22 mouse cellular contexts compared by ENCODE assay signal in genomic region chr13:25052671-25053070, GRCm38 (mm10). TPM values are rescaled to one million over a fixed set of nuclear protein-coding genes. Genes with fewer than 3 reads are reported as not detected.
A peak's percentile ranks its signal among the peaks of the same experiment; 100 is the strongest.
DNase-seq lines count a peak whose midpoint lies in the region; TF ChIP-seq lines count a peak whose summit lies in the region.
"Had no signal": no experiment of that assay in that cellular context is flagged by ENCODE, and none has a peak within 500 bp of the region (broad histone marks: within the 10 kb centered on the region; RNA-seq: fewer than 3 reads in every experiment).

No protein-coding gene starts in this region.

- H3K36me3 ChIP-seq in E14TG2a.4 (ENCODE audit: insufficient read depth, low read length) = no peaks in the 10 kb centered on the region
- H3K36me3 ChIP-seq: embryonic facial prominence, embryonic 13.5 days; embryonic facial prominence, embryonic 15.5 days; forebrain, embryonic 10.5 days; forebrain, embryonic 12.5 days had no signal

- DNase-seq in ES-CJ7 (ENCODE audit: low read depth, low spot score) (peak; percentile 28), ZHBTc4 (ENCODE audit: low read depth, low spot score) (peak; percentile 65)
- no peak for DNase-seq in gastrocnemius, adult 8-10 months (ENCODE audit: low spot score in 2 of 2)
- no peak for DNase-seq in frontal cortex, postnatal 14 days (ENCODE audit: low spot score in 2 of 2)
- DNase-seq: adrenal gland, adult 8-10 months; adrenal gland, postnatal 14 days; adrenal gland, postnatal 36 days; B cell, adult 2 months; cerebellum, adult 11-12 months; cerebellum, adult 2 months; cerebellum, adult 9-10 months; cerebellum, postnatal 10 days; cerebellum, postnatal 25 days had no signal

- H3K4me3 ChIP-seq in E14TG2a.4 (replicated peaks; ENCODE audit: low read length) = peak overlapping the region; percentile 7; the same call in 1 of the 2 replicates
- H3K4me3 ChIP-seq: embryonic facial prominence, embryonic 13.5 days; embryonic facial prominence, embryonic 15.5 days; erythroblast, embryonic 14.5 days; forebrain, embryonic 10.5 days; forebrain, embryonic 12.5 days had no signal

- TF ChIP-seq CTCF in E14TG2a.4 (conservative IDR thresholded peaks at IDR 0.05; ENCODE audit: low read length) = no peak

- H3K27me3 ChIP-seq in E14TG2a.4 (ENCODE audit: insufficient read depth, low read length) = peaks cover 38% of the 10 kb centered on the region
- H3K27me3 ChIP-seq: CH12.LX, Patski had no signal

- H3K4me1 ChIP-seq in E14TG2a.4 (replicated peaks; ENCODE audit: low read depth, low read length) = peaks cover 14% of the 10 kb centered on the region

- H3K9me3 ChIP-seq in E14TG2a.4 (ENCODE audit: low read length) = peaks cover 67% of the 10 kb centered on the region

RNA-seq across cellular contexts. Expression of gene Dcdc2a, which starts 3.1 kb away (rescaled TPM):
- 1 to 10 TPM in 1 of 4 experiments, under 1 TPM in 3; 0.15 to 1.2 (median 0.28) TPM for total RNA-seq in gastrocnemius, adult 8-10 months (2022)
- total RNA-seq: CH12.LX, MEL had no signal

RNA-seq across cellular contexts. Expression of gene Mrs2, which starts 32.5 kb away (rescaled TPM):
- 10 to 100 TPM; 37.9 to 43.4 (median 40.0) TPM for total RNA-seq in gastrocnemius, adult 8-10 months (2022)

Comparison
In these comparisons a context has a peak if more than half of its experiments do, and no peak if none do; other contexts are left out.
1. DNase-seq: peak in ES-CJ7 (single experiment) and ZHBTc4 (single experiment); none in gastrocnemius, adult 8-10 months (0 of 2) and frontal cortex, postnatal 14 days (0 of 2).